Mouse (Mus musculus) kidney, adult 9 months (tissue): Measurements from ENCODE around the gene Ctsz.

Experiments used
- DNase-seq: peaks from one replicate; pipeline ENCODE4 v3.0.0; 2022

Gene Ctsz

GRCm38 (mm10) chr2:174391936-174392335, 46.9 kb downstream of the Ctsz start:
- no peak for DNase-seq

- DNase-seq = no peak
Measured at GRCm38 (mm10) chr2:174381021-174381420, 57.8 kb downstream of the Ctsz start.
